Mouse (Mus musculus): ENCODE results near the gene Ncoa7.

The Ncoa7 gene

GRCm38 (mm10) chr10:30802681-30803586 lies at the start of gene Ncoa7:
TSS of gene Ncoa7 (minus strand) at chr10:30803326.
- peak; percentile 84 to 94 for DNase-seq

GRCm38 (mm10) chr10:30845101-30845825 lies 42.1 kb upstream of the Ncoa7 start:
- no peak for DNase-seq

- peak; percentile 20 to 42 for DNase-seq
Measured at GRCm38 (mm10) chr10:30844191-30845010, 41.3 kb upstream of the Ncoa7 start.

GRCm38 (mm10) chr10:30843438-30844190 lies 40.5 kb upstream of the Ncoa7 start:
- peak; percentile 16 to 50 for DNase-seq

- peak; percentile 99 for DNase-seq
Measured at GRCm38 (mm10) chr10:30842643-30843437, 39.7 kb upstream of the Ncoa7 start, which contains the start of gene Hey2. TSS of gene Hey2 (minus strand) at chr10:30842801.

GRCm38 (mm10) chr10:30842228-30842627 lies 39.1 kb upstream of the Ncoa7 start:
- no peak for DNase-seq

- DNase-seq: no peak
Measured at GRCm38 (mm10) chr10:30840824-30841223, 37.7 kb upstream of the Ncoa7 start.

- peak in 1 of 2 experiments; percentile 22 for DNase-seq
Measured at GRCm38 (mm10) chr10:30838188-30838587, 35.1 kb upstream of the Ncoa7 start.

GRCm38 (mm10) chr10:30825049-30825448 lies 21.9 kb upstream of the Ncoa7 start:
- peak in 1 of 2 experiments; percentile 30 for DNase-seq

GRCm38 (mm10) chr10:30810967-30811293 lies 7.8 kb upstream of the Ncoa7 start:
- peak; percentile 57 to 78 for DNase-seq

- DNase-seq: peak; percentile 27 to 47
Measured at GRCm38 (mm10) chr10:30810247-30810966, 7.3 kb upstream of the Ncoa7 start.

GRCm38 (mm10) chr10:30803587-30804253 lies 594 bp upstream of the Ncoa7 start:
- DNase-seq: peak in 1 of 2 experiments; percentile 36

- peak; percentile 46 to 55 for DNase-seq
Measured at GRCm38 (mm10) chr10:30802033-30802432, 1.1 kb downstream of the Ncoa7 start.

GRCm38 (mm10) chr10:30799713-30800450 lies 3.2 kb downstream of the Ncoa7 start:
- DNase-seq: no peak

GRCm38 (mm10) chr10:30796469-30797261 lies 6.5 kb downstream of the Ncoa7 start:
- no peak for DNase-seq

- DNase-seq: peak; percentile 43 to 61
Measured at GRCm38 (mm10) chr10:30791016-30791415, 12.1 kb downstream of the Ncoa7 start.

GRCm38 (mm10) chr10:30789521-30789920 lies 13.6 kb downstream of the Ncoa7 start:
- DNase-seq: no peak

GRCm38 (mm10) chr10:30788340-30788721 lies 14.8 kb downstream of the Ncoa7 start:
- no peak for DNase-seq
